Mouse (Mus musculus): ENCODE data around the gene Rufy3.

GRCm38 (mm10) chr5:88593421-88594172, 28.8 kb downstream of the Rufy3 start:
- TF ChIP-seq POLR2A (IDR thresholded peaks at IDR 0.05; ENCODE audit: borderline replicate concordance, extremely low read depth, low read depth, low read length) (no peak), CTCF (IDR thresholded peaks at IDR 0.05; ENCODE audit: insufficient read depth, low read length) (no peak)

All from lung, adult 2 months (tissue).